Mouse (Mus musculus): ENCODE measurements at regions not wholly inside any gene's neighbourhood (a gene's known extent, or its start where the extent isn't known, plus 50 kb on each side); places are given as distances from the start of the nearest gene placed in this dataset.
A peak's percentile ranks its signal among the peaks of the same experiment; 100 is the strongest.

DNA sequence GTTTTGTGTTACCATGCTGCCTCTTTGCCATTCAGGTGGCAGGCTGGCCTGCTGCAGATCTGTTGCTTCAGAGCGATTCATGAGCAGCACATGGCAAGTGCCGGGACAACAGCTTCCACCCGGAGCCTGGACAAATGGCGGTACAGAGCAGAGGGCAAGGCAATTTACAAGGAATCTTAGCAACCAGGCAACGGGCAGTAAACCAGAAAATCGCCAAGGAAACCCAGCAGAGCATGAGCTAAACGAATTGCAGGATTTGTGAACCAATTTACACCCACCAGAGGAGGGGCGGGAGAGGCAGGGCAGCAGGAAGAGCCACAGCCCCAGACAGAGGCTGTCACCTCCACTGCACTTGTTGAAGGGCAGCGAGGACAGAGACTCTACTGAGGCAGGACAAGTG, 60.5 kb upstream of the Loxl4 start:
- DNase-seq (ENCODE audit: low spot score), result no peak

DNA sequence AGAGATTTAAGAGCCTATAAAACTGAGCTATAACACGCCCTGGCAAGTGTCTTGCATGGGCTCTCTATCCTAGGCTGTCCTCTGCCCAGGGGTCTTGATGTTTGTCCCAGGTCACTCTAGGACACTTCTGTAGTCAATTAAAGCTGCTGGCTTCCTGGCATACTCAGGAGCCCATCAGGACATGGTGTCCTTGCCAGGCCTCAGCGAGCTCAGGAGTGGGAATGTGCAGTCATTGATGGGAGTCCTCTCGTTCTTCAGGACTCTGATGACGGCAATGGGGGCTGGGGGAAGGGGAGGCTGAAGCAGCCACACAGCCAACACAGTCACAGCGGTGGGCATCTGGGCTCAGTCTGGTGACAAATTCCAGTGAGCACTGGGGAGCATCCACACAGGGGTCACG, 57.3 kb upstream of the Loxl4 start:
- DNase-seq (ENCODE audit: low spot score), result no peak

DNA sequence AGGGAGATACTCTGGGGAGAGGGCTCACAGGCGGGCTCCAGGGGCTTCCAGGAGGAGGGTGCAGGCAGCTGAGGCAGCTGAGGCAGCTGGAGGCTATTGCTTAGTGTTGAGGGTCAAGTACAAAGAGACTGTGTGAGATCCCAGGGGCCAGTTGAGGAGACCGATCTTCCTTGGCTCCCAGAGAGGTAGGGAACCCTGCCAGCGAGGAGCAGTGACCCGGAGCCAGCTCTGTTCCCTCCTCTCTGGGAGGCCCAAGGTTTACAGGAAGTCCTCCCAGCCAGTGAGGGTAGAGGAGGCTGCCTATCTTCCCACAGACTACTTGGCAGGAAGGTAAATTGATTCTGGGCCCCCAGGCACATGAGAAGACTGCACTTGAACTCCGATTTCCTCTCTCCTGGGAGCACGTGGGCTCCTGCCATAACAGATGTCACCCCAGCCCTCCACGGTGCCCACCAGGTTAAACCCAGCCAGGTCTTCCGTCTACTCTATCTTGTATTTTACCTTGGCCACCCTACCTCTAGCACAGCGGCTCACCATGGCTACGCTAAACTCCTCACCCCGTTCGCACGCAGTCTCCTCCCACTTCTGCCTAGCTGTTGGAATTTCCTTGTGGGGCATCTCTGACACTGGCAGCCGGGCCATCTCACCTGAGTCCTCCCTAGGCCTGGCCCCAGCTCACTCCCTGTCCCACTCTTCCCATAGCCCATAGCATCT, 55.9 kb upstream of the Loxl4 start:
- peak; percentile 53 for DNase-seq (ENCODE audit: low spot score)

DNA sequence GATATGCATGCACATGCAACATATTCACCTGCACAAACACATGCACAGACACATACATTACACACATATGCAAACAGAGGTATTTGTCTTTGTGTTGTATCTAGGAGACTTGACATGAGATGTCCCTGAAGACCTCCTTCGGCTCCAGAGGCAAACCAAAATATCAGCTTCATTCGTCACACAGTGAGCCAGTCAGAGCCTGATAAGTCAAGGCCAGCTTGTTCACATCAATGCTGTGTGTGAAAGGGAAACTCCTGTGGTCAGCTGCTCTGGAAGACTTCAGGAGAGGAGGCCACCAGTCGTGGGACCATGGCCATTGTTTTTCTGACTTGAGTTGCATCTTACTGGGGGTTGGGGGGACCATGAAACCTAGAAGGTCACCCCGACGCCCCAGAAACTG, 54.3 kb upstream of the Loxl4 start:
- no peak for DNase-seq (ENCODE audit: low spot score)

Measured in ovary, adult 18-20 months (tissue).